Mouse (Mus musculus): ENCODE measurements at regions not wholly inside any gene's neighbourhood (a gene's known extent, or its start where the extent isn't known, plus 50 kb on each side); places are given as distances from the start of the nearest gene placed in this dataset.
"Not testable (repeated sequence)": the region's sequence is repeated elsewhere in the genome, so short reads cannot be mapped to it uniquely, and the experiment has no call there.

- H3K9ac ChIP-seq (ENCODE audit: insufficient read depth, low read depth, low read length, poor library complexity, severe bottlenecking); H3K4me1 ChIP-seq (ENCODE audit: control insufficient read depth in 2 of 2, insufficient read depth in 2 of 2, low read length in 2 of 2, poor library complexity in 1 of 2); H3K27ac ChIP-seq (ENCODE audit: insufficient read depth, low read depth, low read length, poor library complexity, severe bottlenecking); H3K9me3 ChIP-seq (ENCODE audit: control insufficient read depth, insufficient read depth, low read depth, low read length); H3K36me3 ChIP-seq (ENCODE audit: control insufficient read depth, insufficient read depth, low read length, poor library complexity, severe bottlenecking); in situ Hi-C loops (cut with MboI; ENCODE audit: low sequenced_read_pairs in 2 of 2, unreplicated experiment in 2 of 2); H3K4me3 ChIP-seq (ENCODE audit: insufficient read depth in 1 of 2, low read depth in 1 of 2, low read length in 2 of 2, poor library complexity in 1 of 2, severe bottlenecking in 1 of 2): not testable (repeated sequence)
- DNase-seq (ENCODE audit: low read depth, low spot score): peak; percentile 21
- TF ChIP-seq MAFK (IDR thresholded peaks at IDR 0.05; ENCODE audit: insufficient read depth, low read depth, low read length): peak; percentile 74; the same call in 1 of the 2 replicates
Measured at GRCm38 (mm10) chr5:89354936-89355335, 102.8 kb downstream of the Gc start.

DNA sequence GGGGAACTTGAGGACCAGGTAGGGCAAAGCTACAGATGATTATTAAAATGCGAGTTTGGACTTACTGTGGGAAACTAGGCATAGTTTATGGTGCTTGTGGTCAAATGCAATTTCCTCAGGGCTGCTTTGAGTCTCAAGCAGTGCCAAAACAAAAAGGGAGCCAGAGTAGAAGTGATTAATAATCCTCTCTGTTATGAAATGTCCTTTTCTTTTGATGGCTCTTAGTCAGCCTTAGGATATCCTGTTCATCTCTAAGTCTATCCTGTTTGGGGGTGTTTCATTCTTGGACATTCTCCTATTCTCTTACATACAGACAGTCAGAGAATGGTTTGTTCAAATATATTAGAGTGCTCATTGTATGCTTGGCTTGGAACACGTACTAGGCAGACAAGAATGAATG is 109.9 kb downstream of the Gc start:
- Histone ChIP-seq H3K9ac (ENCODE audit: insufficient read depth, low read depth, low read length, poor library complexity, severe bottlenecking) (no peak overlapping the region), H3K4me1 (ENCODE audit: control insufficient read depth in 2 of 2, insufficient read depth in 2 of 2, low read length in 2 of 2, poor library complexity in 1 of 2) (no peaks in the 10 kb centered on the region), H3K36me3 (ENCODE audit: control insufficient read depth, insufficient read depth, low read length, poor library complexity, severe bottlenecking) (no peaks in the 10 kb centered on the region), H3K27ac (ENCODE audit: insufficient read depth, low read depth, low read length, poor library complexity, severe bottlenecking) (no peak overlapping the region), H3K4me3 (ENCODE audit: insufficient read depth in 1 of 2, low read depth in 1 of 2, low read length in 2 of 2, poor library complexity in 1 of 2, severe bottlenecking in 1 of 2) (no peak overlapping the region), H3K9me3 (ENCODE audit: control insufficient read depth, insufficient read depth, low read depth, low read length) (no peaks in the 10 kb centered on the region)
- no peak for TF ChIP-seq ZC3H11A (IDR thresholded peaks at IDR 0.05; ENCODE audit: borderline replicate concordance, low read depth, low read length)
- no peak for TF ChIP-seq ZNF384 (IDR thresholded peaks at IDR 0.05; ENCODE audit: low read depth, low read length)
- no peak for TF ChIP-seq MAFK (IDR thresholded peaks at IDR 0.05; ENCODE audit: insufficient read depth, low read depth, low read length)
- no peak for TF ChIP-seq CHD2 (IDR thresholded peaks at IDR 0.05; ENCODE audit: low read depth, low read length)
- in situ Hi-C loops (cut with MboI; ENCODE audit: low sequenced_read_pairs in 2 of 2, unreplicated experiment in 2 of 2): no loop called here
- no peak for DNase-seq (ENCODE audit: low read depth, low spot score)

- no peak overlapping the region for H3K27ac ChIP-seq (ENCODE audit: insufficient read depth, low read depth, low read length, poor library complexity, severe bottlenecking)
- no peaks in the 10 kb centered on the region for H3K36me3 ChIP-seq (ENCODE audit: control insufficient read depth, insufficient read depth, low read length, poor library complexity, severe bottlenecking)
- no peak overlapping the region for H3K4me3 ChIP-seq (ENCODE audit: insufficient read depth in 1 of 2, low read depth in 1 of 2, low read length in 2 of 2, poor library complexity in 1 of 2, severe bottlenecking in 1 of 2)
- no peak overlapping the region for H3K9ac ChIP-seq (ENCODE audit: insufficient read depth, low read depth, low read length, poor library complexity, severe bottlenecking)
- H3K4me1 ChIP-seq (ENCODE audit: control insufficient read depth in 2 of 2, insufficient read depth in 2 of 2, low read length in 2 of 2, poor library complexity in 1 of 2): no peaks in the 10 kb centered on the region
- no peak for DNase-seq (ENCODE audit: low read depth, low spot score)
- in situ Hi-C loops (cut with MboI; ENCODE audit: low sequenced_read_pairs in 2 of 2, unreplicated experiment in 2 of 2): no loop called here
- TF ChIP-seq MAFK (IDR thresholded peaks at IDR 0.05; ENCODE audit: insufficient read depth, low read depth, low read length) (no peak), ZC3H11A (IDR thresholded peaks at IDR 0.05; ENCODE audit: borderline replicate concordance, low read depth, low read length) (no peak), HCFC1 (IDR thresholded peaks at IDR 0.05; ENCODE audit: borderline replicate concordance, insufficient read depth, low read length) (no peak), ZNF384 (IDR thresholded peaks at IDR 0.05; ENCODE audit: low read depth, low read length) (no peak), CHD2 (IDR thresholded peaks at IDR 0.05; ENCODE audit: low read depth, low read length) (no peak)
- H3K9me3 ChIP-seq (ENCODE audit: control insufficient read depth, insufficient read depth, low read depth, low read length): no peaks in the 10 kb centered on the region
Measured at GRCm38 (mm10) chr5:89340532-89340931, 117.2 kb downstream of the Gc start.

DNA sequence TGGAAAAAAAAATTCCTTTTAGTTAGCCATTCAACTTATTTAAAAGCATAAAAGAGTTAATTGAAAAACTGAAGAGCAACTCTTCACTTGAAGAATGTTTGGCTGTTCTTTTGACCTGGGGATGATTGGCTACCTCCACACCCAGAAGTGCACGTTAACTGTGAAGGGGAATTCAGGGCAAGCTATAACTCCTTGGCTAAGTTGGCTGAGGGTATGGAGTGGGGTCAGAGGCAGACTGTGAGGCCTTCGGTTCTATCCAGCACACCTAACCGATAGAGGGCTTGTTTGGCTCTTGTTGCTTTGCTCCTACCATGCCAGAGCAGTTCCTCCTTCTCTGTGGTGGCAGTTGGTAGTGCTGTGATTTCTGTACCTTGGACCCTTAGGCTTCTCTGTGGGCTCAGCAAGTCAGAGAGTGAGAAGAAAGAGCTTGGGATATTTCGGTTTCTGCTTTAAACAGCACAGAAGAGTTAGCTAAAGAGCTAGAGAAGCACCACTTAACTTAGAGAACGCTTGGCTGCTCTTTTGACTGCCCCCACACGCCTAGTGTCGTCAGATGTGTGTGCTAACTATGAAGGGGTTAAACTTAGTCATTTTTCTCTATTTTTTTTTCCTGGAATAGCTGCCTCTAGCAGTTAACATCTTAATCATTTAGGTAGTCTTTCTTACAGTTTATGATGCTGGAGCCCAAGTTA is 119.6 kb downstream of the Gc start:
- Histone ChIP-seq H3K36me3 (ENCODE audit: control insufficient read depth, insufficient read depth, low read length, poor library complexity, severe bottlenecking) (no peaks in the 10 kb centered on the region), H3K4me1 (ENCODE audit: control insufficient read depth in 2 of 2, insufficient read depth in 2 of 2, low read length in 2 of 2, poor library complexity in 1 of 2) (no peaks in the 10 kb centered on the region), H3K4me3 (ENCODE audit: insufficient read depth in 1 of 2, low read depth in 1 of 2, low read length in 2 of 2, poor library complexity in 1 of 2, severe bottlenecking in 1 of 2) (no peak overlapping the region), H3K9ac (ENCODE audit: insufficient read depth, low read depth, low read length, poor library complexity, severe bottlenecking) (no peak overlapping the region), H3K9me3 (ENCODE audit: control insufficient read depth, insufficient read depth, low read depth, low read length) (no peaks in the 10 kb centered on the region), H3K27ac (ENCODE audit: insufficient read depth, low read depth, low read length, poor library complexity, severe bottlenecking) (no peak overlapping the region)
- DNase-seq (ENCODE audit: low read depth, low spot score): no peak
- in situ Hi-C loops (cut with MboI; ENCODE audit: low sequenced_read_pairs in 2 of 2, unreplicated experiment in 2 of 2): no loop called here
- TF ChIP-seq HCFC1 (IDR thresholded peaks at IDR 0.05; ENCODE audit: borderline replicate concordance, insufficient read depth, low read length) (no peak), MAFK (IDR thresholded peaks at IDR 0.05; ENCODE audit: insufficient read depth, low read depth, low read length) (no peak), CHD2 (IDR thresholded peaks at IDR 0.05; ENCODE audit: low read depth, low read length) (no peak), ZNF384 (IDR thresholded peaks at IDR 0.05; ENCODE audit: low read depth, low read length) (no peak), ZC3H11A (IDR thresholded peaks at IDR 0.05; ENCODE audit: borderline replicate concordance, low read depth, low read length) (no peak)

Data from ES-E14 (cell line).